Mouse (Mus musculus) limb, embryonic 13.5 days (tissue): ENCODE measurements at regions not wholly inside any gene's neighbourhood (a gene's known extent, or its start where the extent isn't known, plus 50 kb on each side); places are given as distances from the start of the nearest gene placed in this dataset.
A peak's percentile ranks its signal among the peaks of the same experiment; 100 is the strongest.

Experiments
- ATAC-seq: fragments of 200-750 bp; cut with Nextera tagmentation; 2 replicates; pipeline ENCODE4 v1.8.0; 2017; ENCODE audit warnings: low read depth, moderate number of reproducible peaks, moderate TSS enrichment; ENCODE audit not compliant: low FRiP score
- H3K27ac ChIP-seq: fragments of 300-500 bp; sonication (generic); 2 replicates; pipeline ENCODE4 v1.5.1; 2015; ENCODE audit warnings: inconsistent platforms, mild to moderate bottlenecking, moderate library complexity
- H3K27me3 ChIP-seq: fragments of 300-500 bp; sonication (generic); 2 replicates; pipeline ENCODE4 v1.6.1; 2015; ENCODE audit warnings: mild to moderate bottlenecking, inconsistent platforms
- H3K36me3 ChIP-seq: fragments of 300-500 bp; sonication (generic); 2 replicates; pipeline ENCODE4 v1.6.1; 2015; ENCODE audit warnings: inconsistent platforms, mild to moderate bottlenecking, moderate library complexity
- H3K4me1 ChIP-seq: fragments of 300-500 bp; sonication (generic); 2 replicates; pipeline ENCODE4 v1.6.1; 2015; ENCODE audit warnings: inconsistent platforms
- H3K4me2 ChIP-seq: fragments of 300-500 bp; sonication (generic); replicated peaks from 2 replicates; pipeline ENCODE4 v1.6.1; 2015; ENCODE audit warnings: inconsistent platforms, mild to moderate bottlenecking, moderate library complexity
- H3K4me3 ChIP-seq: fragments of 300-500 bp; sonication (generic); 2 replicates; pipeline ENCODE4 v1.5.1; 2015; ENCODE audit warnings: moderate library complexity, mild to moderate bottlenecking, inconsistent platforms
- H3K9ac ChIP-seq: fragments of 300-500 bp; sonication (generic); 2 replicates; pipeline ENCODE4 v1.6.1; 2015; ENCODE audit warnings: mild to moderate bottlenecking, inconsistent platforms
- H3K9me3 ChIP-seq: fragments of 300-500 bp; sonication (generic); 2 replicates; pipeline ENCODE4 v1.6.1; 2016; ENCODE audit warnings: inconsistent platforms
- WGBS: fragments of 180-500 bp; shearing (Covaris S2); methylation state at CpG from one replicate; pipeline ENCODE4 v1.1.7; 2015; 5-methylcytosine and 5-hydroxymethylcytosine counted together

- ATAC-seq, result no peak
These were observed 248.5 kb upstream of the Tnp1 start for GRCm38 (mm10) chr1:73264245-73264644.

GRCm38 (mm10) chr1:73259525-73260098, 243.9 kb upstream of the Tnp1 start:
- no peak for ATAC-seq
- Histone ChIP-seq H3K4me3 (no peak overlapping the region), H3K9me3 (no peaks in the 10 kb centered on the region), H3K9ac (no peak overlapping the region), H3K36me3 (no peaks in the 10 kb centered on the region), H3K4me2 (no peak overlapping the region), H3K27me3 (no peaks in the 10 kb centered on the region), H3K4me1 (peaks cover 7% of the 10 kb centered on the region; the same call in 1 of the 2 replicates), H3K27ac (no peak overlapping the region)
- WGBS, result 40% methylated on average over 5 of the region's 5 CpGs

More at GRCm38 (mm10) chr1:73264245-73264644, 248.5 kb upstream of the Tnp1 start:
- H3K4me2 ChIP-seq, result no peak overlapping the region
- no peaks in the 10 kb centered on the region for H3K9me3 ChIP-seq
- H3K4me3 ChIP-seq, result no peak overlapping the region
- 72% methylated on average over 7 of the region's 7 CpGs for WGBS
- no peaks in the 10 kb centered on the region for H3K36me3 ChIP-seq
- 0 out of 2 replicates have a peak, but pooled peaks cover 3% of the 10 kb centered on the region for H3K27me3 ChIP-seq
- no peak overlapping the region for H3K27ac ChIP-seq
- H3K9ac ChIP-seq, result no peak overlapping the region
- H3K4me1 ChIP-seq, result peaks cover 9% of the 10 kb centered on the region

- Histone ChIP-seq H3K4me3 (no peak overlapping the region), H3K4me1 (peaks cover 10% of the 10 kb centered on the region), H3K27me3 (no peaks in the 10 kb centered on the region), H3K9me3 (no peaks in the 10 kb centered on the region), H3K4me2 (no peak overlapping the region), H3K36me3 (no peaks in the 10 kb centered on the region), H3K27ac (no peak overlapping the region), H3K9ac (no peak overlapping the region)
- WGBS, result 70% methylated on average over 2 of the region's 2 CpGs
- no peak for ATAC-seq
These were observed 241.6 kb upstream of the Tnp1 start for GRCm38 (mm10) chr1:73257263-73257662.

GRCm38 (mm10) chr1:73251911-73252356, 236.2 kb upstream of the Tnp1 start:
- H3K9me3 ChIP-seq, result no peaks in the 10 kb centered on the region
- H3K27me3 ChIP-seq, result no peaks in the 10 kb centered on the region
- peaks cover 20% of the 10 kb centered on the region for H3K4me1 ChIP-seq
- peak overlapping the region; percentile 22; the same call in 1 of the 2 replicates for H3K27ac ChIP-seq
- no peaks in the 10 kb centered on the region for H3K36me3 ChIP-seq
- peak overlapping the region; percentile 3; the same call in 1 of the 2 replicates for H3K4me3 ChIP-seq
- WGBS, result 6% methylated on average over 12 of the region's 12 CpGs
- H3K9ac ChIP-seq, result no peak overlapping the region
- H3K4me2 ChIP-seq, result peak overlapping the region; percentile 52
- peak; percentile 82 for ATAC-seq

- 59% methylated on average over 2 of the region's 2 CpGs for WGBS
- no peak overlapping the region for H3K27ac ChIP-seq
- no peak for ATAC-seq
These were observed 228.3 kb upstream of the Tnp1 start for GRCm38 (mm10) chr1:73244016-73244415.

GRCm38 (mm10) chr1:73242290-73242689, 226.6 kb upstream of the Tnp1 start:
- peak overlapping the region; percentile 61; the same call in 1 of the 2 replicates for H3K27ac ChIP-seq
- peak; percentile 51; the same call in 1 of the 2 replicates for ATAC-seq
- no peak overlapping the region for H3K9ac ChIP-seq
- H3K36me3 ChIP-seq, result no peaks in the 10 kb centered on the region
- 68% methylated on average over 9 of the region's 9 CpGs for WGBS
- H3K27me3 ChIP-seq, result no peaks in the 10 kb centered on the region
- H3K4me1 ChIP-seq, result peaks cover 11% of the 10 kb centered on the region
- H3K9me3 ChIP-seq, result no peaks in the 10 kb centered on the region
- no peak overlapping the region for H3K4me3 ChIP-seq
- no peak overlapping the region for H3K4me2 ChIP-seq

More at GRCm38 (mm10) chr1:73244016-73244415, 228.3 kb upstream of the Tnp1 start:
- H3K9me3 ChIP-seq, result no peaks in the 10 kb centered on the region
- H3K4me3 ChIP-seq, result no peak overlapping the region
- H3K4me1 ChIP-seq, result peaks cover 11% of the 10 kb centered on the region
- H3K27me3 ChIP-seq, result no peaks in the 10 kb centered on the region
- no peak overlapping the region for H3K4me2 ChIP-seq
- no peaks in the 10 kb centered on the region for H3K36me3 ChIP-seq
- H3K9ac ChIP-seq, result no peak overlapping the region

- H3K27ac ChIP-seq, result no peak overlapping the region
- no peak for ATAC-seq
- no peak overlapping the region for H3K4me2 ChIP-seq
- no peak overlapping the region for H3K4me3 ChIP-seq
- H3K36me3 ChIP-seq, result no peaks in the 10 kb centered on the region
- no peak overlapping the region for H3K9ac ChIP-seq
- 69% methylated on average over 3 of the region's 3 CpGs for WGBS
- no peaks in the 10 kb centered on the region for H3K27me3 ChIP-seq
- H3K9me3 ChIP-seq, result no peaks in the 10 kb centered on the region
- peaks cover under 1% of the 10 kb centered on the region; the same call in 1 of the 2 replicates for H3K4me1 ChIP-seq
These were observed 221.2 kb upstream of the Tnp1 start for GRCm38 (mm10) chr1:73236867-73237266.

GRCm38 (mm10) chr1:73233636-73234035, 217.9 kb upstream of the Tnp1 start:
- Histone ChIP-seq H3K36me3 (no peaks in the 10 kb centered on the region), H3K4me1 (no peaks in the 10 kb centered on the region), H3K27me3 (no peaks in the 10 kb centered on the region), H3K4me2 (no peak overlapping the region), H3K9me3 (no peaks in the 10 kb centered on the region; the same call in 1 of the 2 replicates), H3K9ac (no peak overlapping the region), H3K4me3 (no peak overlapping the region), H3K27ac (no peak overlapping the region)
- no peak for ATAC-seq

GRCm38 (mm10) chr1:73233041-73233440, 217.3 kb upstream of the Tnp1 start:
- Histone ChIP-seq H3K27ac (no peak overlapping the region), H3K9me3 (no peaks in the 10 kb centered on the region; the same call in 1 of the 2 replicates), H3K27me3 (no peaks in the 10 kb centered on the region), H3K4me2 (no peak overlapping the region), H3K4me3 (no peak overlapping the region), H3K4me1 (no peaks in the 10 kb centered on the region), H3K9ac (no peak overlapping the region), H3K36me3 (no peaks in the 10 kb centered on the region)
- WGBS, result 79% methylated on average over 3 of the region's 3 CpGs
- no peak for ATAC-seq

GRCm38 (mm10) chr1:73230611-73231010, 214.9 kb upstream of the Tnp1 start:
- no peak overlapping the region for H3K9ac ChIP-seq
- 69% methylated on average over 1 of the region's 1 CpGs for WGBS
- no peak overlapping the region for H3K4me3 ChIP-seq
- no peak overlapping the region for H3K4me2 ChIP-seq
- H3K27me3 ChIP-seq, result no peaks in the 10 kb centered on the region
- H3K9me3 ChIP-seq, result no peaks in the 10 kb centered on the region; the same call in 1 of the 2 replicates
- H3K36me3 ChIP-seq, result no peaks in the 10 kb centered on the region
- no peak overlapping the region for H3K27ac ChIP-seq
- no peak for ATAC-seq
- no peaks in the 10 kb centered on the region for H3K4me1 ChIP-seq

GRCm38 (mm10) chr1:73227246-73227645, 211.5 kb upstream of the Tnp1 start:
- Histone ChIP-seq H3K36me3 (no peaks in the 10 kb centered on the region), H3K4me1 (no peaks in the 10 kb centered on the region), H3K27ac (no peak overlapping the region), H3K9ac (no peak overlapping the region), H3K4me3 (no peak overlapping the region), H3K27me3 (no peaks in the 10 kb centered on the region), H3K4me2 (no peak overlapping the region), H3K9me3 (no peaks in the 10 kb centered on the region; the same call in 1 of the 2 replicates)
- 84% methylated on average over 8 of the region's 8 CpGs for WGBS
- no peak for ATAC-seq

- H3K9ac ChIP-seq, result no peak overlapping the region
- H3K36me3 ChIP-seq, result no peaks in the 10 kb centered on the region
- no peaks in the 10 kb centered on the region for H3K9me3 ChIP-seq
- H3K4me2 ChIP-seq, result no peak overlapping the region
- no peak for ATAC-seq
- WGBS, result 11% methylated on average over 2 of the region's 2 CpGs
- H3K27ac ChIP-seq, result no peak overlapping the region
- H3K4me1 ChIP-seq, result peaks cover 5% of the 10 kb centered on the region; the same call in 1 of the 2 replicates
- H3K4me3 ChIP-seq, result no peak overlapping the region
- H3K27me3 ChIP-seq, result no peaks in the 10 kb centered on the region
These were observed 206.2 kb upstream of the Tnp1 start for GRCm38 (mm10) chr1:73221863-73222262.
